Mouse (Mus musculus): ENCODE results near the gene Rflna.
A peak's percentile ranks its signal among the peaks of the same experiment; 100 is the strongest.

Gene Rflna

GRCm38 (mm10) chr5:125005871-125006652 lies 3.0 kb downstream of the Rflna start:
- DNase-seq (ENCODE audit: inconsistent age in 2 of 2, low spot score in 1 of 2): peak in 1 of 2 experiments; percentile 45

GRCm38 (mm10) chr5:125006896-125007295 lies 3.9 kb downstream of the Rflna start:
- no peak for DNase-seq (ENCODE audit: inconsistent age in 2 of 2, low spot score in 1 of 2)

DNA sequence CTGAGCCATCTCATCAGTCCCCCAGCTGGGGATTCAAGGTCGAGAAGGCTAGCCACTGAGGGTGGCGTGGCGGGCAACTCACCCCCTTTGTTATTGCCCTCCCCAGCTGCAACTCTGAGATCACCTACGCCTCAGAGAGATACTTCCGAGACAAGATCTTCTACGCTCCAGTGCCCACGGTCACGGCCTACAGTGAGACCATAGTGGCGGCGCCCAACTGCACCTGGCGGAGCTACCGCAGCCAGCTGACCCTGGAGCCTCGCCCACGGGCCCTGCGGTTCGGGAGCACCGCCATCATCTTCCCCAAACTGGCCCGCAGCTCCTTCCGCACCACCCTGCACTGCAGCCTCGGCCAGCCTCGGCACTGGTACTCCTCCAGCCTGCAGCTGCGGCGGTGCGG lies 8.1 kb downstream of the Rflna start:
- DNase-seq (ENCODE audit: inconsistent age in 2 of 2, low spot score in 1 of 2): no peak

- DNase-seq (ENCODE audit: inconsistent age in 2 of 2, low spot score in 1 of 2): no peak
These were observed 8.6 kb downstream of the Rflna start for GRCm38 (mm10) chr5:125011628-125012027.

DNA sequence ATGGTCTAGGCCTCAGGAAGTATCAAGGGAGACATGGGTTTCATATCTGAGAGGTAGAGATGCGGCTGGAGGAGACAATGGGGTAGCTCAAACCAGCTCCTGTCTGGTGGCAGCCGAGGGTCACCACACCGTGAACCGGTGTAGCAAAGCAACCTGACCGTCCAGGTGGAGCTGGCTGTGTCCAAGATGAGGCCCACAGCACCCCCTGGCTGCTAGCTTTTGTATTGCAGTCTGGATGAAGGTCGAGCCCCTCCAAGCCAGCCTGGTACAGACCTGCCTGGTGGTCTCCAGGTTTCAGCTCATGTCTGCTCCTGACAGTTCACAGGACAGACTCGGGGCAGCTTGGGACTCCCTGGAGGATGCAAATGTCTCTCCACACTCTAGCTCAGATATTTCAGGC lies 11.5 kb downstream of the Rflna start:
- peak; percentile 56 to 86 for DNase-seq (ENCODE audit: inconsistent age in 2 of 2, low spot score in 1 of 2)

GRCm38 (mm10) chr5:125015066-125015465 lies 12.0 kb downstream of the Rflna start:
- no peak for DNase-seq (ENCODE audit: inconsistent age in 2 of 2, low spot score in 1 of 2)

DNA sequence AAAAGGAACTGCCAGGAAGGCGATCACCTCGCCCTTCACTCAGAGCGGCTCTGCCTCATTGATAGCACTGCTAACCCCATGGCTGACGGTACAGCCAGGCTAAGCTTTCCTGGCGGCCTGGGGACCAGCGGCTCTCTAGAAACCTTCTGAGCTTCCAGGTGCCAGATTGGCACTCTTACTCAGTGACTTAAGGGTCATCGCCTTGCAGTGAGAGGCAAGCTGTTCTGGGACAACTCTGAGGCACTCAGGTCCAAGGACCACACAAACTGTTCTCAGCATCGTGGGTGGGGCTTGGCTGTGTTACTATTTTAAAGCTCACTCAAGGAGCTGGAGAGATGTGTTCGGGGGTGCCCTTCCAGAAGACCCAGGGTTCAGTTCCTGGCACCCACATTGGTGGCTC lies 12.6 kb downstream of the Rflna start:
- DNase-seq (ENCODE audit: inconsistent age in 2 of 2, low spot score in 1 of 2): no peak

DNA sequence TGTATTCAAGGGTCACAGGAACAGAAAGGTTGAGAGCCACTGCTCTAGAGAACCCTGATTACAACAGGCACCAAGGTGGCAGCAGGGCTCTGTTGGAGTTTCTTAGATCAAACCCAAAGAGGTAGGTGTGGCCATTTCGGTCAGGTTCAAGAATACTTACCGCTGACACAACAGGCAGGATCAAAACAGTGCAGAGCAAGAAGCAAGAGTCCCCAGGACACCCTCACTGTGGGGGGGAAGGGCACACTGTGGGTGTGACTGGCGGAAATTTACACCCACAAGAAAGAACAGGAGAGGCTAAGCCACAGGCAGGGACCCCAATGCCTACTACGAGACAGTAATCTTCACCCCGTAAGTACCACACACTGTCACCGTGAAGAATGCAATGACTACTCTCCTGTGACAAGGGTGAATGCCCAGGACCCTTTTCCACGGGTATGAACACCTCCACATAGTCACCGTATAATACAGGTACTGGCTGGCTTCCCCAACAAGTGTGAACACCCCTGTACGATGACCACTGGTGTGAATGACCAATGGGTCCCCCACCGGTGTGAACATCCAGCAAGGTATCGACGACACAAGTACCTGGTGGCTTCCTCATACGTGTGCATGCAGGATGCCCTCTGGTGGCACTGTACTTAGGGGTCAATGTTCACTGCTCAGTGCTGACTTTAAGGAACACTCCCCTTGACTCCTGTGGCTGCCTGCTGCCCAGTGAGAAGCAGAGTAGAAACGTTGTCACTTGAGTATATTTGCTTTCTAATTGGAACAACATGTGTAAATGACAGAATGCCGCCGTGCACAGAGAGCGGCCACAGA lies 13.6 kb downstream of the Rflna start:
- no peak for DNase-seq (ENCODE audit: inconsistent age in 2 of 2, low spot score in 1 of 2)

DNA sequence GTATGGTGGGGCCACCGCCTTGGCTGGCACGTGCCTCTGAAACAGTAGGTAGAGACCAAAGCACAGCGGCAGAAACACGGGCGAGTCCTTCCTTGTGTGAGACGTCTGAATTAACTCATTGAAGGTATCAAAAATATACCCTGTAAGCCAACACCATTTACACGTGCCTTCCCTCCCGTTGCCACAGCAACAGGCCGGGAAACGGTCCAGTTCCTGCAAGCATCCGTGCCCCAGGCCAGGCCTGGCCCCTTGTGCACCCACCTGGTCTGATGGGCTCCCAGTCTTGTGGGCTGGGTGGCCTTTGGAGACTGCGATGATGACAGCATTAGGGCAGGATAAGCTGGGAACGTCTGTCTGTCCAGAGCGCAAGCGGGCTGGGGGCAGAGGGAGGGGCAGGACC lies 14.3 kb downstream of the Rflna start:
- DNase-seq (ENCODE audit: inconsistent age in 2 of 2, low spot score in 1 of 2): no peak

DNA sequence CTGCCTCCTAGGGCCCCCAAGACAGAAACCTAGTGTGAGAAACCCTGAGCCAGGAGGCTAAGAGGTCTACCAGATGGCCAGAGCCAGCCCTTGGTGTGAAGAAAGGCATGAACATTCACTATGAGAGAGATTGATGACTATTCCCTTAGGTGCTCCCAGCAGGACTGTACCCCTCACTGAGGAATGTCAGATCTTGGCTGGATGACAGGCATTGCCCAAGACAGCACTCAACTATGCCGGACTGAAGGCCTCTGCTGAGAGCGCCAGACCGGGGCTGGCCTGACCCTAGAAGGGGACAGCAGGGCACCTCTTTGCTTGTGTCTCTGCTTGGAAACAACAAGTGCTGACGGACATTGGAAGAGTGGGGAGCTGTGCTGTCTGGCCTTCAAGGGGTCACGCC lies 16.1 kb downstream of the Rflna start:
- peak in 1 of 2 experiments; percentile 76 for DNase-seq (ENCODE audit: inconsistent age in 2 of 2, low spot score in 1 of 2)

DNA sequence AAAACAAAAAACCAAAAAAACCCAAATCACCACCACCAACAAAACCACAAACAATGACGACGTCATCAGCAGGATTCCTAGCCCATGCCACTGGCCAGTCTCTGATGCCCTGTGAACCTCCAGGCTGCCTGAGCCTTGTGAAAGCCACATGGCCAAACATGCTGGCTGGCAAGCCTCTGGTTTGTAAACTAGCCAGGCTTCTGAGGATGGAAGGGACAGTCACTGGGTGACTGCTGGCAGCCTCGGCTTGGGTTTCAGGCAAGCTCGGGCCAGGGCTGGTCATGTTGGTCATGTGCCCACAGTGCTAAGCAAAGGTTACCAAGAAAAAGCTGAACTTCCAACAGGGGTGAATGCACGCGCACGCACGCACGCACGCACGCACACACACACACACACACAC lies 18.3 kb downstream of the Rflna start:
- peak in 1 of 2 experiments; percentile 76 for DNase-seq (ENCODE audit: inconsistent age in 2 of 2, low spot score in 1 of 2)

DNA sequence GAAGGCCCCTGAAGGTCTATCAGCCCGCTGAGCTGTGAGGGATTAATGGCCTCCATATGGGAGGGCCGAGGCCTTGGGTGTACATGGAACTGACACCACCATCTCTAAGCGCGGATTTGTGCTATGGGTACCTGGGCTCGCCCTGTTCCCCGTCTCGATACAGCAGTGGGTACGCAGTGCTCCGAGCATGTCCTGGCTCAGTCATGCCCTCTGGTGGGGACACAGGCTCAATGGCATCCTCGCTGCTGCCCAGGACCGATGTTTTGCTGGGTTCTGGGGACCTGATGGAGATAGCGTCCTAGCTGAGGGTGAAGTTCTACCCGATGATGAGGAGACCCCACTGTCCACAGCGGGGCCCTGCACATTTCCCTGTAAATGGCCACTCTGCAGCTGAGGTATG lies 21.0 kb downstream of the Rflna start:
- DNase-seq (ENCODE audit: inconsistent age in 2 of 2, low spot score in 1 of 2): no peak

GRCm38 (mm10) chr5:125028371-125028770 lies 25.4 kb downstream of the Rflna start:
- no peak for DNase-seq (ENCODE audit: inconsistent age in 2 of 2, low spot score in 1 of 2)

GRCm38 (mm10) chr5:125028911-125029310 lies 25.9 kb downstream of the Rflna start:
- no peak for DNase-seq (ENCODE audit: inconsistent age in 2 of 2, low spot score in 1 of 2)

DNA sequence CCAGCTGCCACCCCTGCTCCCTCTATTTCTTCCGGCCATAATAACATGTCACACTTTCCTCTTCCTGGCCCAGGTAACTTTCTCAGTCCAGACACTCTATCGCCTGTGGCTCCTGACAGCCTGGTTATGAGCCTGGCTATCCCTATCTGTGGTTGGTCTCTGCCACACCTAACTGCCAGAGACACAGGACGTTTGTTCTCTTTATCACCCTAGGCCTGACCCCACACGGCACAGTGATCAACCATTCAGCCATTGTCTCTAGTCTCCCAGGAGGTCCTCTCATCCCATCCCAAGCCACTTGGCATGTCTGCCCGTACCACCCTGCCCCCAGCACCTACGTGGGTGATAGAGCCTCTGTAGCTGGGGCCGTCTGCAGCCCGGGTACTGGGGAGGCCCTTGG lies 33.5 kb downstream of the Rflna start:
- DNase-seq (ENCODE audit: inconsistent age in 2 of 2, low spot score in 1 of 2): no peak

GRCm38 (mm10) chr5:125039377-125040027 lies 36.5 kb downstream of the Rflna start:
- peak; percentile 59 to 85 for DNase-seq (ENCODE audit: inconsistent age in 2 of 2, low spot score in 1 of 2)

GRCm38 (mm10) chr5:125040128-125040584 lies 37.1 kb downstream of the Rflna start:
- peak; percentile 85 to 95 for DNase-seq (ENCODE audit: inconsistent age in 2 of 2, low spot score in 1 of 2)

- DNase-seq (ENCODE audit: inconsistent age in 2 of 2, low spot score in 1 of 2): no peak
These were observed 38.6 kb downstream of the Rflna start for GRCm38 (mm10) chr5:125041578-125041977.

DNA sequence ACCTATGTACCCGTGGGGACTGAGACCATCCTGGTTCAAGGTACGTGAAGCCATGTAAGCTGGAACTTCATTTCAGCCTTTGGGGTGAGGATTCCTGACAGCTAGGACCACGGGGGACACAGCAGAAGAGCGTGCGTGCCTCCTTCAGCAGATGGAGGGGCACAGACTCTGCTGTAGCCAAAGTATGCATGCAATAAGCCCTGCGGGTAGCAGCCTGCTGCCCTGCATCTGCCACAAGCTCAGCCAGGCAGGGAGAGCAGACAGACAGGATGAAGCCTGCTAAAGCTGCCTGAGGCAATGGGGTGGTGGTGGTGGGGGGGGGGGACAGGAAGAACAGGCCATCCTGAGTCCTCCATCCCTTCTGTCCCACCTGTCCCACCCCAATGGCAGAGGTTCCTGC lies 40.4 kb downstream of the Rflna start:
- no peak for DNase-seq (ENCODE audit: inconsistent age in 2 of 2, low spot score in 1 of 2)

DNA sequence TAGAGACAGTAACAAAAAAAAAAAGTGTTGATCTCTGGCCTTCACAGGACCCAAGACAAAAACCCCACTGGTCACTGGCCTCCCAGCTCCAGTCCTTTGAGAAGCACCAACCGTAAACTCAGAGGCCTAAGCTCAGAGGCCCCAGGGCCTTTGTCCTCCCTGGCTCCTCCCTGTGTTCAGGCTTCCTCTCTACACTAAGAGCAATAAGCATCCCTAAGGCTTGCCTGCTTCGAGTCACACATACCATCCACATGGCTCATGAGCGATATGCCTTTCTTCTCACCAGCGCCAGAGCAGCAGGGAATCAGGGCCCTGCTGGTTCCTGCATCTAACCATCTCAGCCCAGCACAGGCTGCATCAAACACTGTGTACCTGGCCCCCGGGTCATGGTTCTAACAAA lies 42.2 kb downstream of the Rflna start:
- DNase-seq (ENCODE audit: inconsistent age in 2 of 2, low spot score in 1 of 2): no peak

GRCm38 (mm10) chr5:125046436-125046835 lies 43.4 kb downstream of the Rflna start:
- no peak for DNase-seq (ENCODE audit: inconsistent age in 2 of 2, low spot score in 1 of 2)

GRCm38 (mm10) chr5:125049481-125049880 lies 46.5 kb downstream of the Rflna start:
- DNase-seq (ENCODE audit: inconsistent age in 2 of 2, low spot score in 1 of 2): no peak

Data from adrenal gland, adult (tissue).